Comparison of ENCODE assay signal across 28 mouse cellular contexts in the genomic region with DNA sequence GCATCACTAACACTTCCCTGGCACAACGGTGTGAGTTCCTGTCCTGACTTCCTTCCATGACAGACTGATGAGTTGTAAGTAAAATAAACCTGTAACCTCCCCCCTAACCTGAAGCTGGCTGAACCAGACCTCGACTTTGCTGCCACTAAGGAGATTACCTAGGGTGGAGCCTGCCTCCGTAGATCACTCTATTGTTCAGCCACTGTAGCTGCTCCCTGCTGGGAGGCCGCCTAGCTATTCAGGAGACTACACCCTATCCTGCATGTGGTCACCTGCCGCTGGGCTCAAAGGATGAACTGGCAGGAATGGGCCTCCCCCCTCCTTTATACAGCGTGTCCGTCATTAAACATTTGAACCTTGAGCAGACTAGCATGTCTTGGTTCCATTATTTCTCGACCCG. TPM values are rescaled to one million over a fixed set of nuclear protein-coding genes. Genes with fewer than 3 reads are reported as not detected.
A peak's percentile ranks its signal among the peaks of the same experiment; 100 is the strongest.
DNase-seq lines count a peak whose midpoint lies in the region; ATAC-seq and TF ChIP-seq lines count a peak whose summit lies in the region.
"Had no signal": no experiment of that assay in that cellular context is flagged by ENCODE, and none has a peak within 500 bp of the region (broad histone marks: within the 10 kb centered on the region; RNA-seq: fewer than 3 reads in every experiment).

No protein-coding gene starts in this region.

- intact Hi-C loops in heart, postnatal 10 days (cut with DNase I) = no loop called here

- peak overlapping the region; percentile 61 for H3K4me3 ChIP-seq in testis, adult 2 months (ENCODE audit: control insufficient read depth, low read depth, low read length)
- H3K4me3 ChIP-seq: forebrain, embryonic 15.5 days; heart, adult 2 months; left cerebral cortex, adult 2 months; midbrain, embryonic 12.5 days; myocyte had no signal

- no peaks in the 10 kb centered on the region for H3K27me3 ChIP-seq in testis, adult 2 months (ENCODE audit: control insufficient read depth, insufficient read depth, low read length)
- H3K27me3 ChIP-seq: forebrain, embryonic 15.5 days had no signal

- no peak overlapping the region for H3K27ac ChIP-seq in testis, adult 2 months (ENCODE audit: control insufficient read depth, insufficient read depth, low read depth, low read length)
- H3K27ac ChIP-seq: forebrain, embryonic 15.5 days; heart, adult 2 months; hindbrain, embryonic 14.5 days; left cerebral cortex, adult 2 months; liver, embryonic 14.5 days; macrophage; midbrain, embryonic 12.5 days had no signal

- TF ChIP-seq POLR2A in testis, adult 2 months (IDR thresholded peaks at IDR 0.05; ENCODE audit: control insufficient read depth, low read depth, low read length) = no peak

- peaks cover 5% of the 10 kb centered on the region for H3K4me1 ChIP-seq in testis, adult 2 months (ENCODE audit: control insufficient read depth, insufficient read depth, low read length)
- H3K4me1 ChIP-seq: forebrain, embryonic 15.5 days; midbrain, embryonic 12.5 days had no signal

- ATAC-seq in megakaryocyte progenitor cell, adult 5-6 weeks (replicated peaks; ENCODE audit: poor library complexity) = no peak
- ATAC-seq: forebrain, embryonic 15.5 days had no signal

- DNase-seq in heart, adult 11 months = peak; percentile 82
- no peak for DNase-seq in heart, postnatal 10 days
- peak; percentile 10 to 32 for DNase-seq in kidney, postnatal 36 days
- no peak for DNase-seq in kidney, adult 11 months
- no peak for DNase-seq in testis, postnatal 14 days (ENCODE audit: low spot score)
- DNase-seq in adrenal gland, adult 8-10 months = no peak
- DNase-seq: adrenal gland, adult 2 months; cerebellum, postnatal 10 days; gastrocnemius, postnatal 14 days; heart, adult 2 months; kidney, adult 18-20 months; layer of hippocampus, adult 9-11 months; left cerebral cortex, postnatal 4 days; right cerebral cortex, postnatal 25 days had no signal

- no peak for TF ChIP-seq CTCF in testis, adult 2 months (IDR thresholded peaks at IDR 0.05; ENCODE audit: control insufficient read depth, insufficient read depth, insufficient replicate concordance, low read depth, low read length)

- no peaks in the 10 kb centered on the region for H3K36me3 ChIP-seq in testis, adult 2 months (ENCODE audit: control insufficient read depth, insufficient read depth, low read length)
- H3K36me3 ChIP-seq: forebrain, embryonic 15.5 days; midbrain, embryonic 12.5 days had no signal

RNA-seq across cellular contexts. Expression of a gene that starts 10.9 kb away (rescaled TPM):
- not detected for total RNA-seq in heart, postnatal 10 days (2021)
- 27.5 and 36.5 TPM in 2 replicates for polyA plus RNA-seq in testis, adult 2 months (2012; rRNA removed)
- total RNA-seq in megakaryocyte progenitor cell, adult 5-6 weeks (2015) = not detected in 2 replicates
- total RNA-seq in megakaryocyte progenitor cell, adult 5-6 weeks (2017) = not detected in 2 replicates
- total RNA-seq in adrenal gland, adult 8-10 months (2022) = not detected
- total RNA-seq: adrenal gland, adult 2 months; gastrocnemius, postnatal 14 days; heart, adult 2 months; heart, postnatal 25 days; left cerebral cortex, adult 2 months; left cerebral cortex, postnatal 4 days had no signal
- polyA plus RNA-seq: adrenal gland, adult 2 months; embryonic facial prominence, embryonic 14.5 days; forebrain, embryonic 15.5 days; heart, adult 2 months; hindbrain, embryonic 14.5 days; liver, embryonic 14.5 days; lung, embryonic 16.5 days; macrophage; midbrain, embryonic 12.5 days; myocyte; neural tube, embryonic 14.5 days; spleen, adult 2 months had no signal

RNA-seq across cellular contexts. Expression of a gene that starts 34.2 kb away (rescaled TPM):
- total RNA-seq in heart, postnatal 10 days (2021) = 10 to 100 TPM; 19.6 to 22.9 TPM
- polyA plus RNA-seq in testis, adult 2 months (2012; rRNA removed) = 5.0 TPM in 2 replicates
- total RNA-seq in megakaryocyte progenitor cell, adult 5-6 weeks (2015) = 15.0 and 17.7 TPM in 2 replicates
- total RNA-seq in megakaryocyte progenitor cell, adult 5-6 weeks (2017) = 49.5 and 63.2 TPM in 2 replicates
- 100 to 1,000 TPM in 3 of 4 experiments, 10 to 100 TPM in 1; 80.4 to 134 (median 120) TPM for total RNA-seq in adrenal gland, adult 8-10 months (2022)

RNA-seq across cellular contexts. Expression of a gene that starts 42.2 kb away (rescaled TPM):
- total RNA-seq in heart, postnatal 10 days (2021) = 10 to 100 TPM; 45.8 to 52.5 TPM
- 254 and 277 TPM in 2 replicates for polyA plus RNA-seq in testis, adult 2 months (2012; rRNA removed)
- 92.3 and 95.8 TPM in 2 replicates for total RNA-seq in megakaryocyte progenitor cell, adult 5-6 weeks (2015)
- 65.7 and 80.7 TPM in 2 replicates for total RNA-seq in megakaryocyte progenitor cell, adult 5-6 weeks (2017)
- 10 to 100 TPM; 61.9 to 72.1 (median 66.3) TPM for total RNA-seq in adrenal gland, adult 8-10 months (2022)

Comparison
In these comparisons a context has a peak if more than half of its experiments do, and no peak if none do; other contexts are left out.
1. DNase-seq: peak in heart, adult 11 months (single experiment) and kidney, postnatal 36 days (2 of 2); none in heart, postnatal 10 days (0 of 2), kidney, adult 11 months (single experiment), testis, postnatal 14 days (single experiment) and adrenal gland, adult 8-10 months (single experiment).